Mouse (Mus musculus): Measurements from ENCODE around the gene Tmem191c. TPM values are rescaled to one million over a fixed set of nuclear protein-coding genes. Genes with fewer than 3 reads are reported as not detected.
"Not testable (repeated sequence)": the region's sequence is repeated elsewhere in the genome, so short reads cannot be mapped to it uniquely, and the experiment has no call there.

Gene Tmem191c
- total and polyA plus RNA-seq, 3 experiments, result 3.3 to 7.5 TPM; not detected in 1

- peak; percentile 82 for TF ChIP-seq ZNF384 (IDR thresholded peaks at IDR 0.05; ENCODE audit: low read depth, low read length)
- peaks cover 0 to 17% of the 10 kb centered on the region in 2 experiments; a peak in 2 of 4 replicates for H3K36me3 ChIP-seq (ENCODE audit: control insufficient read depth in 1 of 2, insufficient read depth in 2 of 2, low read length in 2 of 2)
- not testable (repeated sequence) for H3K9me3 ChIP-seq (replicated peaks; ENCODE audit: insufficient read depth, low read length)
Measured at GRCm38 (mm10) chr16:17231523-17231922, 44.4 kb upstream of the Tmem191c start.

GRCm38 (mm10) chr16:17232794-17233701 lies 42.8 kb upstream of the Tmem191c start, which contains the start of gene Hic2:
TSS of gene Hic2 (plus strand) at chr16:17233572.
- Histone ChIP-seq H3K4me3 (ENCODE audit: control insufficient read depth in 1 of 2, insufficient read depth in 1 of 2, low read depth in 2 of 2, low read length in 2 of 2) (peak within 1 kb of the TSS; percentile 88 to 97), H3K4me1 (ENCODE audit: control insufficient read depth in 1 of 2, insufficient read depth in 2 of 2, low read length in 2 of 2) (peaks cover 20 to 40% of the 10 kb centered on the region in 2 experiments), H3K36me3 (ENCODE audit: control insufficient read depth in 1 of 2, insufficient read depth in 2 of 2, low read length in 2 of 2) (peaks cover 0 to 27% of the 10 kb centered on the region in 2 experiments; a peak in 2 of 4 replicates), H3K27ac (ENCODE audit: control insufficient read depth, low read depth, low read length) (peak within 1 kb of the TSS; percentile 61), H3K9me3 (replicated peaks; ENCODE audit: insufficient read depth, low read length) (no peaks in the 10 kb centered on the region), H3K27me3 (ENCODE audit: control insufficient read depth in 1 of 2, insufficient read depth in 2 of 2, low read length in 2 of 2) (no peaks in the 10 kb centered on the region), H3K79me2 (ENCODE audit: control insufficient read depth, insufficient read depth, low read length, poor library complexity) (peaks cover 25% of the 10 kb centered on the region), H3K9ac (ENCODE audit: control insufficient read depth, low read depth, low read length, poor library complexity, severe bottlenecking) (peak within 1 kb of the TSS; percentile 95)
- peak; percentile 94 for DNase-seq (ENCODE audit: low read depth, low spot score)
- no peak for TF ChIP-seq USF2 (IDR thresholded peaks at IDR 0.05; ENCODE audit: borderline replicate concordance in 1 of 2, insufficient read depth in 1 of 2, low read depth in 1 of 2, low read length in 2 of 2)
- no peak for TF ChIP-seq GABPA (IDR thresholded peaks at IDR 0.05; ENCODE audit: low read depth, low read length)
- no peak for TF ChIP-seq ZC3H11A (IDR thresholded peaks at IDR 0.05; ENCODE audit: low read depth, low read length)
- TF ChIP-seq ZNF384 (IDR thresholded peaks at IDR 0.05; ENCODE audit: low read depth, low read length), result no peak
- no peak for TF ChIP-seq CHD1 (IDR thresholded peaks at IDR 0.05; ENCODE audit: low read depth, low read length)
- no peak for TF ChIP-seq ZKSCAN1 (IDR thresholded peaks at IDR 0.05; ENCODE audit: low read depth, low read length)
- no peak for TF ChIP-seq UBTF (IDR thresholded peaks at IDR 0.05; ENCODE audit: borderline replicate concordance, insufficient read depth, low read depth, low read length)
- TF ChIP-seq RCOR1 (IDR thresholded peaks at IDR 0.05; ENCODE audit: low read depth, low read length), result no peak
- peak; percentile 59 for TF ChIP-seq HCFC1 (IDR thresholded peaks at IDR 0.05; ENCODE audit: low read depth, low read length)
- TF ChIP-seq KAT2A (conservative IDR thresholded peaks at IDR 0.05; ENCODE audit: low read depth, low read length), result no peak
- no peak for TF ChIP-seq JUND (IDR thresholded peaks at IDR 0.05; ENCODE audit: low read depth, low read length)
- no peak for TF ChIP-seq MXI1 (IDR thresholded peaks at IDR 0.05; ENCODE audit: low read depth, low read length)
- TF ChIP-seq USF1 (IDR thresholded peaks at IDR 0.05; ENCODE audit: low read depth, low read length), result no peak
- TF ChIP-seq GATA1 (IDR thresholded peaks at IDR 0.05; ENCODE audit: low read depth, low read length), result no peak
- no peak for TF ChIP-seq MAFK (IDR thresholded peaks at IDR 0.05; ENCODE audit: borderline replicate concordance, low read depth, low read length)
- peak; percentile 70; the same call in 1 of the 2 replicates for TF ChIP-seq POLR2AphosphoS2 (IDR thresholded peaks at IDR 0.05; ENCODE audit: low read length)
- peak; percentile 88 for TF ChIP-seq NELFE (IDR thresholded peaks at IDR 0.05; ENCODE audit: low read depth, low read length)
- no peak for TF ChIP-seq ELF1 (IDR thresholded peaks at IDR 0.05; ENCODE audit: low read depth, low read length)
- TF ChIP-seq E2F4 (IDR thresholded peaks at IDR 0.05; ENCODE audit: borderline replicate concordance, low read depth, low read length), result no peak
- 0 out of 2 replicates have a peak, but pooled peaks have one; percentile 14 for TF ChIP-seq TBP (IDR thresholded peaks at IDR 0.05; ENCODE audit: low read depth, low read length)
- no peak; the same call in 1 of the 2 replicates for TF ChIP-seq MAZ (IDR thresholded peaks at IDR 0.05; ENCODE audit: low read depth, low read length)
- TF ChIP-seq BHLHE40 (IDR thresholded peaks at IDR 0.05; ENCODE audit: borderline replicate concordance, low read depth, low read length), result no peak
- TF ChIP-seq EP300 (IDR thresholded peaks at IDR 0.05; ENCODE audit: low read depth in 1 of 2, low read length in 2 of 2), result no peak
- no peak for TF ChIP-seq TAL1 (IDR thresholded peaks at IDR 0.05; ENCODE audit: low read length)
- TF ChIP-seq MAX (IDR thresholded peaks at IDR 0.05; ENCODE audit: low read length), result no peak
- peak; percentile 68; the same call in 1 of the 2 replicates for TF ChIP-seq TCF12 (IDR thresholded peaks at IDR 0.05; ENCODE audit: low read depth, low read length)
- no peak for TF ChIP-seq MYB (IDR thresholded peaks at IDR 0.05; ENCODE audit: low read depth, low read length)
- TF ChIP-seq SMC3 (IDR thresholded peaks at IDR 0.05; ENCODE audit: low read depth, low read length), result no peak
- TF ChIP-seq POLR2A (IDR thresholded peaks at IDR 0.05; ENCODE audit: control insufficient read depth in 1 of 2, insufficient read depth in 1 of 2, low read depth in 1 of 2, low read length in 2 of 2, poor library complexity in 1 of 2), result peak; percentile 84 to 92; a peak in 3 of 4 replicates
- TF ChIP-seq MYC (IDR thresholded peaks at IDR 0.05; ENCODE audit: low read depth, low read length), result no peak

More at GRCm38 (mm10) chr16:17231523-17231922, 44.4 kb upstream of the Tmem191c start:
- Histone ChIP-seq H3K79me2 (ENCODE audit: control insufficient read depth, insufficient read depth, low read length, poor library complexity) (peaks cover 24% of the 10 kb centered on the region), H3K4me1 (ENCODE audit: control insufficient read depth in 1 of 2, insufficient read depth in 2 of 2, low read length in 2 of 2) (peaks cover 12 to 28% of the 10 kb centered on the region in 2 experiments)
- not testable (repeated sequence) for H3K4me3 ChIP-seq (ENCODE audit: control insufficient read depth in 1 of 2, insufficient read depth in 1 of 2, low read depth in 2 of 2, low read length in 2 of 2); H3K27me3 ChIP-seq (ENCODE audit: control insufficient read depth in 1 of 2, insufficient read depth in 2 of 2, low read length in 2 of 2); H3K9ac ChIP-seq (ENCODE audit: control insufficient read depth, low read depth, low read length, poor library complexity, severe bottlenecking); H3K27ac ChIP-seq (ENCODE audit: control insufficient read depth, low read depth, low read length); DNase-seq (ENCODE audit: low read depth, low spot score)

Data from MEL (cell line).